ENCODE assay signal across 8 mouse cellular contexts in the genomic region with DNA sequence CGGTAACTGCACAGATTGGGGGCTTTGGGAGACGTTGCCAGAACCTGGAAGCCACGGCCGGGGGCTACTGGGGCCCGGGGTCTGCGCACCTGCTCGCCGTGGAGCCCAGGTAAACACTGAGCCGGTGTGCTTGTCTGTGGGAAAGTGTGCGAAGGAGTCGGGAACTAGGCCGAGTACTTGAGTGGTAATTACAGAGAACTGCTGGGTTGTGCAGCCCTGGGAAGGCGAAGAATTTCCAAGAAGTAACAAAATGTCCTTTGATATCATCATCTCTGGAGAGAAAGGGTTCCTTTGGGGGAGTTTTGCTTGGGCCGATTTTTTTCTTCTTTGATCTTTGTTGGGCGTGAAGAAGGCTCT. TPM values are rescaled to one million over a fixed set of nuclear protein-coding genes. Genes with fewer than 3 reads are reported as not detected.
A peak's percentile ranks its signal among the peaks of the same experiment; 100 is the strongest.
DNase-seq lines count a peak whose midpoint lies in the region; ATAC-seq and TF ChIP-seq lines count a peak whose summit lies in the region.

No protein-coding gene starts in this region.

- ATAC-seq in embryonic facial prominence, embryonic 15.5 days (ENCODE audit: insufficient number of reproducible peaks, low FRiP score, low TSS enrichment, low read depth): no peak
- no peak for ATAC-seq in limb, embryonic 11.5 days (ENCODE audit: insufficient number of reproducible peaks, low FRiP score, low TSS enrichment, low read depth)
- no peak for ATAC-seq in erythroid progenitor cell, adult 5-6 weeks (replicated peaks; ENCODE audit: low FRiP score, poor library complexity, severe bottlenecking)

- no peak for DNase-seq in lung, adult 2 months
- DNase-seq in lung, postnatal 10 days: no peak
- no peak for DNase-seq in limb, embryonic 11.5 days (ENCODE audit: low spot score)
- no peak for DNase-seq in spleen, postnatal 36 days (ENCODE audit: low spot score in 2 of 2)
- no peak for DNase-seq in gastrocnemius, adult 18-20 months (ENCODE audit: low spot score)

- H3K27me3 ChIP-seq in embryonic facial prominence, embryonic 15.5 days: peaks cover 10% of the 10 kb centered on the region
- peaks cover 28% of the 10 kb centered on the region for H3K27me3 ChIP-seq in limb, embryonic 11.5 days (ENCODE audit: control insufficient read depth, insufficient read depth, low read length)

- H3K9ac ChIP-seq in embryonic facial prominence, embryonic 15.5 days: 0 out of 2 replicates have a peak overlapping the region, but pooled peaks have one; percentile 40
- H3K9ac ChIP-seq in limb, embryonic 11.5 days (ENCODE audit: low read length): no peak overlapping the region; the same call in 1 of the 2 replicates

- no peak for TF ChIP-seq POLR2A in lung, adult 2 months (IDR thresholded peaks at IDR 0.05; ENCODE audit: borderline replicate concordance, extremely low read depth, low read depth, low read length)
- no peak for TF ChIP-seq POLR2A in olfactory bulb, adult 2 months (IDR thresholded peaks at IDR 0.05; ENCODE audit: insufficient read depth, low read depth, low read length)

- no peaks in the 10 kb centered on the region for H3K9me3 ChIP-seq in embryonic facial prominence, embryonic 15.5 days (replicated peaks)
- H3K9me3 ChIP-seq in limb, embryonic 11.5 days (ENCODE audit: control insufficient read depth, low read length): no peaks in the 10 kb centered on the region

- H3K27ac ChIP-seq in embryonic facial prominence, embryonic 15.5 days (replicated peaks): peak overlapping the region; percentile 55
- no peak overlapping the region for H3K27ac ChIP-seq in limb, embryonic 11.5 days (replicated peaks; ENCODE audit: low read depth, low read length)
- no peak overlapping the region for H3K27ac ChIP-seq in olfactory bulb, adult 2 months (ENCODE audit: insufficient read depth, low read depth, low read length)

- H3K4me3 ChIP-seq in lung, adult 2 months (replicated peaks; ENCODE audit: extremely low read depth, low read depth, low read length): peak overlapping the region; percentile 63
- peak overlapping the region; percentile 54 for H3K4me3 ChIP-seq in embryonic facial prominence, embryonic 15.5 days (replicated peaks)
- H3K4me3 ChIP-seq in limb, embryonic 11.5 days (ENCODE audit: low read depth, low read length): peak overlapping the region; percentile 43
- H3K4me3 ChIP-seq in olfactory bulb, adult 2 months (ENCODE audit: insufficient read depth, low read depth, low read length): peak overlapping the region; percentile 33; the same call in 1 of the 2 replicates

- H3K4me1 ChIP-seq in lung, adult 2 months (ENCODE audit: control insufficient read depth, insufficient read depth, low read length): no peaks in the 10 kb centered on the region
- H3K4me1 ChIP-seq in embryonic facial prominence, embryonic 15.5 days: peaks cover 22% of the 10 kb centered on the region
- peaks cover 14% of the 10 kb centered on the region for H3K4me1 ChIP-seq in limb, embryonic 11.5 days (ENCODE audit: control insufficient read depth, insufficient read depth, low read length)
- H3K4me1 ChIP-seq in olfactory bulb, adult 2 months (ENCODE audit: control insufficient read depth, insufficient read depth, low read length): peaks cover 18% of the 10 kb centered on the region

- WGBS in lung, adult 2 months: 20% methylated on average over 15 of the region's 15 CpGs
- 15% methylated on average over 15 of the region's 15 CpGs for WGBS in embryonic facial prominence, embryonic 15.5 days
- 11% methylated on average over 15 of the region's 15 CpGs for WGBS in limb, embryonic 11.5 days
- WGBS in olfactory bulb, adult 2 months: 27% methylated on average over 15 of the region's 15 CpGs

- H3K4me2 ChIP-seq in embryonic facial prominence, embryonic 15.5 days (replicated peaks): peak overlapping the region; percentile 95
- H3K4me2 ChIP-seq in limb, embryonic 11.5 days (ENCODE audit: low read depth, severe bottlenecking): peak overlapping the region; percentile 92

- no peaks in the 10 kb centered on the region for H3K36me3 ChIP-seq in embryonic facial prominence, embryonic 15.5 days
- no peaks in the 10 kb centered on the region for H3K36me3 ChIP-seq in limb, embryonic 11.5 days (ENCODE audit: control insufficient read depth, insufficient read depth, low read length)

- TF ChIP-seq CTCF in lung, adult 2 months (IDR thresholded peaks at IDR 0.05; ENCODE audit: insufficient read depth, low read length): no peak
- TF ChIP-seq CTCF in olfactory bulb, adult 2 months (IDR thresholded peaks at IDR 0.05; ENCODE audit: insufficient read depth, low read depth, low read length): no peak

RNA-seq across cellular contexts. Expression of a gene that starts 38.0 kb away (rescaled TPM):
- 3.8 and 5.0 TPM in 2 replicates for polyA plus RNA-seq in lung, adult 2 months (2012; rRNA removed)
- polyA plus RNA-seq in embryonic facial prominence, embryonic 15.5 days (2015; fragmentation: Nextera tagmentation; extraction: Ambion mirVana): 1.5 and 1.7 TPM in 2 replicates
- 0.29 and 0.47 TPM in 2 replicates for polyA plus RNA-seq in limb, embryonic 11.5 days (2014; fragmentation: Nextera tagmentation; extraction: Ambion mirVana)
- polyA plus RNA-seq in olfactory bulb, adult 2 months (2012; ENCODE audit: insufficient read depth, insufficient read length, low replicate concordance, missing spikeins): not detected in 2 replicates
- 0.42 TPM in 1 of 2 replicates, not detected in the other for total RNA-seq in erythroid progenitor cell, adult 5-6 weeks (2015; ENCODE audit: low replicate concordance)
- total RNA-seq in erythroid progenitor cell, adult 5-6 weeks (2017; ENCODE audit: low replicate concordance): 0.51 and 0.83 TPM in 2 replicates
- total RNA-seq in gastrocnemius, adult 18-20 months (2021): 10 to 100 TPM; 34.5 to 38.2 TPM

RNA-seq across cellular contexts. Expression of a gene that starts 40.3 kb away (rescaled TPM):
- 148 and 171 TPM in 2 replicates for polyA plus RNA-seq in lung, adult 2 months (2012; rRNA removed)
- 12.1 and 12.2 TPM in 2 replicates for polyA plus RNA-seq in embryonic facial prominence, embryonic 15.5 days (2015; fragmentation: Nextera tagmentation; extraction: Ambion mirVana)
- polyA plus RNA-seq in limb, embryonic 11.5 days (2014; fragmentation: Nextera tagmentation; extraction: Ambion mirVana): 3.5 and 3.9 TPM in 2 replicates
- 170 TPM in 1 of 2 replicates, not detected in the other for polyA plus RNA-seq in olfactory bulb, adult 2 months (2012; ENCODE audit: insufficient read depth, insufficient read length, low replicate concordance, missing spikeins)
- 2.5 TPM in 2 replicates for total RNA-seq in erythroid progenitor cell, adult 5-6 weeks (2015; ENCODE audit: low replicate concordance)
- total RNA-seq in erythroid progenitor cell, adult 5-6 weeks (2017; ENCODE audit: low replicate concordance): 3.2 and 11.8 TPM in 2 replicates
- 10 to 100 TPM; 45.5 to 56.8 TPM for total RNA-seq in gastrocnemius, adult 18-20 months (2021)
